Mouse (Mus musculus): Measurements from ENCODE around the gene Bmpr2. TPM values are rescaled to one million over a fixed set of nuclear protein-coding genes. Genes with fewer than 3 reads are reported as not detected.

The Bmpr2 gene
- polyA plus RNA-seq, 1 experiment from 2014 or later = 7.9 TPM

DNA sequence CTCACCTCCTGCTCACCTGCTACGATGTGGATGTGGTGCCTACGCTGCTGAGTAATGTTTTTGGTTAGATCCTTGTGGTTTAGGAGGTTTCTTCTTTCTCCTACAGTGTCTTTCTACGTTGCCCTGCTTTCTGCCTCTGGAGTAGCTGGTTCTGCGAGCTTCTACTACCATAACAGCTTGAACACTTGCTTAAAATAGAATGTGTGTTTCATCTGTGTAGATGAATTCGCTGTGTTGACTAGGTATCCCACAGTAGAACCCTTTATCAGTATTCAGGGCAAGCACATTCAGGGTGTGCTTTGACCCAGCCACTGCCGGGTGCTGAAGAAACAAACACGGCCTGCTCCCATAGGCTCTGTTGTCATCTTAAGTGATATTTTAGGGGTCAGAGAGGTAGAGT, 114.9 kb downstream of the Bmpr2 start:
- Histone ChIP-seq H3K9me3 (no peaks in the 10 kb centered on the region), H3K4me2 (no peak overlapping the region), H3K27ac (no peak overlapping the region), H3K4me1 (no peaks in the 10 kb centered on the region), H3K36me3 (no peaks in the 10 kb centered on the region), H3K27me3 (replicated peaks) (no peaks in the 10 kb centered on the region), H3K9ac (no peak overlapping the region), H3K4me3 (replicated peaks) (no peak overlapping the region)
- WGBS = 85% methylated on average over 7 of the region's 7 CpGs
- no peak for ATAC-seq (ENCODE audit: insufficient read depth, low FRiP score, low read depth)

DNA sequence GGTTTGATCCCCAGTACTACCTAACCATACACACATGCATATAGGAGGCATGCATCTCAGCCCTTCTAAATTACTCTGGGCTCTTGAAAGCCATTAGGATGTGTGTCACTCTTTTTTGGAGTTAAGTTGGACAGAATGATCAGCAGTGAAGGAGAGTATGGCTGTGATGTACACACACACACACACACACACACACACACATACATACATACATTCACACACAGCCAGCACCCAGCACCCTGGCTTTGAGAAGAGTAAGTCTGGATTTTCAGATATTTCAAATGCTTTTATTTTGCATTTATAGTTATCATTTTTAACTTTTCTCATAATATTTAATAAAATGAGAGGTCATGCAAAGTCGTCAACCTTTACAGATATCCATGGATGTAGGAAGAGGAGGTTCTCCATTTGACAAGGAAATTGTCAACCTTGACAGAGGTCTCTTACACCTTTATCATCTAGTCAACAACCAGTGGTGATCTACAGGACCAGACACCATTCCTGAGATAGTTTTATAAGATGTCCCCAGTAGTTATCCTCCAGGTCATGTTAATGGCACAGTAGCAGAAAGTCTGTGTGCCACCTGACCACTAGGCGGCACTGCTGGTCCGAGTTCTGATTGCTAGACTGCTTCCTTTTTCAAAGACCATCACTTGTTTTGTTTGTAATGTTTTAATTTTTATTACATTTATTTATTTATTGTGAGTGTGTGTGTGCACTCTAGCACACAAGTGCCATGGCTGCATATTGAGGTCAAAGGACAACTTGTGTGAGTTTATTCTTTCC, 120.3 kb downstream of the Bmpr2 start:
- no peak overlapping the region for H3K27ac ChIP-seq
- no peaks in the 10 kb centered on the region for H3K9me3 ChIP-seq
- H3K4me1 ChIP-seq = no peaks in the 10 kb centered on the region
- no peak overlapping the region for H3K4me2 ChIP-seq
- 29% methylated on average over 3 of the region's 3 CpGs for WGBS
- H3K9ac ChIP-seq = no peak overlapping the region
- H3K27me3 ChIP-seq (replicated peaks) = no peaks in the 10 kb centered on the region
- H3K4me3 ChIP-seq (replicated peaks) = no peak overlapping the region
- ATAC-seq (ENCODE audit: insufficient read depth, low FRiP score, low read depth) = no peak
- no peaks in the 10 kb centered on the region for H3K36me3 ChIP-seq

DNA sequence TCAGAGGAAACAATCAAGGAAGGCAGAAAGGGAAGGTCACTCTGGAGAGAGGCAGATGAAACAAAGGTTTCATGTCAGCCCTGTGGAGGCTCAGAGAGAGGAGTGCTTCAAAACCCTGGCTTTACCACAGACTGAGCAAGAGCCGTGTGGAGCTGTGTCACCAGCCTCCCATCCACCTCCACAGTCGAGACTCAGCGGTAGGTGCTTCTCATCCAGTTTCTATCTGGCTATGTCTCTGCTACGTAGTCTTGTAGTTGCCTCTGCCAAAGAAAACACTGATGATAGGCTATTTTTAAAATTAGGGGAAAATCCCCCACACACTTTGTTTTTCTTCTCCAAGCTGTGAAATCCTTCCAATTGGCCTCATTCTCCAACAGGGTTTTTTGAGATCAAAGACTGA, 123.7 kb downstream of the Bmpr2 start:
- Histone ChIP-seq H3K9me3 (no peaks in the 10 kb centered on the region), H3K4me3 (replicated peaks) (no peak overlapping the region), H3K27ac (no peak overlapping the region), H3K27me3 (replicated peaks) (no peaks in the 10 kb centered on the region), H3K9ac (no peak overlapping the region), H3K4me1 (no peaks in the 10 kb centered on the region), H3K36me3 (no peaks in the 10 kb centered on the region), H3K4me2 (no peak overlapping the region)
- no peak for ATAC-seq (ENCODE audit: insufficient read depth, low FRiP score, low read depth)
- WGBS = 61% methylated on average over 4 of the region's 4 CpGs

DNA sequence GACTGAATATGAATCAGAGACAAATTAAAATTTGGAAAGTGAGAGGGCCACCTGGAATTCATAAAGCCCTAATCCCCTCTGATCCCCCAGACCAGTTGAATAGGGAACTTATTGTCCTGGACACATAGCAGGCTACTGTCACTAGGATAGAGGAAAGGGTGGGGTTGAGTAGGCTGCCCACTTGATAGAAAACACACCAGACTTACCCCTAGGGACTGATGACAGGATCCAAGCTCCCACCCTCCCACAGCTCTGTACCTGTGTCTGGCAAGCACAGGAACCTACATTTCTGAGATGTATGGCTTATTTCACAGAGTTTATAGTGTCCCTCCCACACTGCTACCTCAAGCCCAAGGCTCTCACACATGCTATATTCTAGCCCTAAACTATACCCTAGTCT, 124.8 kb downstream of the Bmpr2 start:
- no peaks in the 10 kb centered on the region for H3K4me1 ChIP-seq
- H3K27ac ChIP-seq = no peak overlapping the region
- no peaks in the 10 kb centered on the region for H3K36me3 ChIP-seq
- no peak overlapping the region for H3K9ac ChIP-seq
- H3K4me3 ChIP-seq (replicated peaks) = no peak overlapping the region
- H3K4me2 ChIP-seq = no peak overlapping the region
- no peaks in the 10 kb centered on the region for H3K27me3 ChIP-seq (replicated peaks)
- no peaks in the 10 kb centered on the region for H3K9me3 ChIP-seq
- ATAC-seq (ENCODE audit: insufficient read depth, low FRiP score, low read depth) = no peak

DNA sequence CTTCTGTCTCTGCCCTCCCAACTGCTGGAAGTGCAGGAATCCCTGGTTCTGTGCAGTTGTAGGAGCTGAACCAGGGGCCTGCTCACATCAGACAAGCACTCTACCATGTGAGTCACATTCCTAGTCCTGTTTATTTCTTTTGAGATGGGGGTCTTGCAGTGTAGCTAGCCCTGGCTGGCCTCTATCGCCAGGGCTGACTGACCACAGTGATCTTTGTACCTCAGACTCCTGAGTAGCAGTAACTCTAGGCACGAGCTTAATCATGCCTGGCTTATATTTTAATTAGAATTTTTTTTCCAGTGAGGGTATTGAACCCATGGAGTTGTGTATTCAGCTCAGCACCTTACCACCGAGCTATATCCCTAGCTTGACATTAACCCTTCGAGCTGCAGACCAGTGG, 128.0 kb downstream of the Bmpr2 start:
- Histone ChIP-seq H3K36me3 (no peaks in the 10 kb centered on the region), H3K4me1 (no peaks in the 10 kb centered on the region), H3K4me2 (no peak overlapping the region), H3K27ac (no peak overlapping the region), H3K9me3 (no peaks in the 10 kb centered on the region), H3K27me3 (replicated peaks) (no peaks in the 10 kb centered on the region), H3K4me3 (replicated peaks) (no peak overlapping the region), H3K9ac (no peak overlapping the region)
- ATAC-seq (ENCODE audit: insufficient read depth, low FRiP score, low read depth) = no peak
- WGBS = 75% methylated on average over 4 of the region's 4 CpGs

DNA sequence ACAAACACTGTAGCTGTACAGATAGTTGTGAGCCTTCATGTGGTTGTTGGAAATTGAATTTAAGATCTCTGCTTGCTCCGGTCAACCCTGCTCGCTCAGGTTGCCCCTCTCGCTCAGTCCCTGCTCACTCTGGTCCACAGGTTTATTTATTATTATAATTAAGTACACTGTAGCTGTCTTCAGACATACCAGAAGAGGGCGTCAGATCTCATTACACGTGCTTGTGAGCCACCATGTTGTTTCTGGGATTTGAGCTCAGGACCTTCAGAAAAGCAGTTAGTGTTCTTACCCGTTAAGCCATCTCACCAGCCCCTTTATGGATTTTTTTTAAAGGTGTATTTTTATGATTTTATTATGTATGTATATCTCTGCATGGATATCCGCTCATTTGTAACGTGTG, 129.6 kb downstream of the Bmpr2 start:
- Histone ChIP-seq H3K4me3 (replicated peaks) (no peak overlapping the region), H3K36me3 (no peaks in the 10 kb centered on the region), H3K9me3 (no peaks in the 10 kb centered on the region), H3K4me1 (no peaks in the 10 kb centered on the region), H3K9ac (no peak overlapping the region), H3K27ac (no peak overlapping the region), H3K4me2 (no peak overlapping the region), H3K27me3 (replicated peaks) (no peaks in the 10 kb centered on the region)
- ATAC-seq (ENCODE audit: insufficient read depth, low FRiP score, low read depth) = no peak
- WGBS = 84% methylated on average over 8 of the region's 8 CpGs

DNA sequence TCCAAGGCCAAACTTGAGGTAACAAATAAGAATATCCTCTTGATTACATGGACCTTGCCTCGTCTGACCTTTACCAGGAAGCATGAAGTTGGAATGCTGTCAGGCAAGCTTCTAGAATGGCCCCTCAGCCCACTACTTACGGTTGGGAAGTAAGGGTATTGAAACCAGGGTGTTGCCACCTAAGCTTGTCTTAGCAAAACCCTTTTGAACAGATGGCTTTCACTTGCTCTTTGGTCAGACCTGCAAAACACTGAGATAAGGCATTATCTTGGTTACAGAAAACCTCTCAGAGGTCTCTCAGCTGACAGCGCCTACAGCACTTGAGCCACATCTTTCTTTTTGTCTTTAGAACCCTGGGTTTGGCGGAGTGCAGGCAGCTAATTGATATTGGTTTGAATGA, 130.8 kb downstream of the Bmpr2 start:
- no peak overlapping the region for H3K9ac ChIP-seq
- ATAC-seq (ENCODE audit: insufficient read depth, low FRiP score, low read depth) = peak; percentile 71; the same call in 1 of the 2 replicates
- WGBS = 56% methylated on average over 4 of the region's 4 CpGs

DNA sequence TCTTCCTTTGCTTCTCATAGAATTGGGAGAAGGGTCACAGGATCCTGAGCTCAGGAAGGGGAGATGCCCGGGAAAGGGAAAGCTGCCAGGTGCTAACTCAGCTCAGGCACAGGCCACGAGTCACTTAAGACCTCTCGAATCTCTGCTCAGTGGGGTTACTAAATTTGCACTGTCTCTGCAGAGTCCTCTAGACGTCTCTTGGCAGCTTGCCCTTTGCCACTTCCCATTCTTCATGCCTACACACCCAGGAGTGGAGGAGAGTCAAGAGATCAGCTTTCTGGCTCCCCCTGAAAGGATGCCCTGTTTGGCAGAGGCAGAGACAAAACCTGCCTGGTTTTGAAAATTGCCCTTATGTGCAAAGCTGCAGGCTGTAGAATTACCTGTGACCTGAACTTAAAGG, 132.3 kb downstream of the Bmpr2 start:
- WGBS = 45% methylated on average over 4 of the region's 4 CpGs
- ATAC-seq (ENCODE audit: insufficient read depth, low FRiP score, low read depth) = no peak
- Histone ChIP-seq H3K4me2 (no peak overlapping the region), H3K36me3 (no peaks in the 10 kb centered on the region), H3K4me1 (no peaks in the 10 kb centered on the region), H3K4me3 (replicated peaks) (no peak overlapping the region), H3K9me3 (no peaks in the 10 kb centered on the region), H3K27ac (no peak overlapping the region), H3K9ac (no peak overlapping the region), H3K27me3 (replicated peaks) (no peaks in the 10 kb centered on the region)

More for the DNA sequence above, 130.8 kb downstream of the Bmpr2 start:
- H3K4me3 ChIP-seq (replicated peaks) = no peak overlapping the region
- no peak overlapping the region for H3K27ac ChIP-seq
- H3K4me1 ChIP-seq = no peaks in the 10 kb centered on the region
- H3K4me2 ChIP-seq = no peak overlapping the region
- no peaks in the 10 kb centered on the region for H3K9me3 ChIP-seq
- no peaks in the 10 kb centered on the region for H3K27me3 ChIP-seq (replicated peaks)
- H3K36me3 ChIP-seq = no peaks in the 10 kb centered on the region

DNA sequence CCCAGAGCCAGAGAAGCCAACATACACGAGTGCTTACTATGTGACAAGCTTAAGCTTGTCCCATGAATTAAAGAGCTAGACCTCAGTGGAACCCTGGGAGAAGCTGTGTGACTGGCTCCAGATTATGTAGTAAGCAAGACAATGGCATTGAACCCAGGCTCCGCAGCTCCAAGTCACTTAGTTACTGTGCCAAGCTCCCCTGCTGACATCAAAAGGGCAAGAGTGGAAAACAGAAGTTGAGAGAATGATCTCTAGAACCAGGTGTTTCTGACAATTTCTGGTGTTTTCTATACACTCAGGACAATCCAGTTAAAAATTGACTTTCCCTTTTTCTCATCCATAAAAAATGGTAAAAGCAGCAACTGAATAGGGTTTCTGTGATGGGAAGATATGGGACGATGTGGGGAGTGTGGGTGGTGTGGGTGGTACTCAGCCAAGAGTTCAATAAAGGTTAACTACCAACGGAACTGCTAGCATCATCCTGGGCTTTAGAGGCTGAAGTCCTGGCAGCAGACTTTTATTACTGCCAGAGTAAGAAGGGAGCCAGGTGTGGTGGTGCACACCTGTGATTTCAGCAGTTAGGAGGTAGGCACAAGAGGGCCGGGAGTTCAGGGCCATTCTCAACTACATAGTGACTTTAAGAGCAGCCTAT, 134.1 kb downstream of the Bmpr2 start:
- H3K27ac ChIP-seq = no peak overlapping the region
- no peaks in the 10 kb centered on the region for H3K4me1 ChIP-seq
- no peak overlapping the region for H3K9ac ChIP-seq
- no peak overlapping the region for H3K4me2 ChIP-seq
- no peaks in the 10 kb centered on the region for H3K36me3 ChIP-seq
- no peak for ATAC-seq (ENCODE audit: insufficient read depth, low FRiP score, low read depth)
- no peaks in the 10 kb centered on the region for H3K27me3 ChIP-seq (replicated peaks)
- H3K9me3 ChIP-seq = no peaks in the 10 kb centered on the region
- H3K4me3 ChIP-seq (replicated peaks) = no peak overlapping the region
- 57% methylated on average over 5 of the region's 5 CpGs for WGBS

DNA sequence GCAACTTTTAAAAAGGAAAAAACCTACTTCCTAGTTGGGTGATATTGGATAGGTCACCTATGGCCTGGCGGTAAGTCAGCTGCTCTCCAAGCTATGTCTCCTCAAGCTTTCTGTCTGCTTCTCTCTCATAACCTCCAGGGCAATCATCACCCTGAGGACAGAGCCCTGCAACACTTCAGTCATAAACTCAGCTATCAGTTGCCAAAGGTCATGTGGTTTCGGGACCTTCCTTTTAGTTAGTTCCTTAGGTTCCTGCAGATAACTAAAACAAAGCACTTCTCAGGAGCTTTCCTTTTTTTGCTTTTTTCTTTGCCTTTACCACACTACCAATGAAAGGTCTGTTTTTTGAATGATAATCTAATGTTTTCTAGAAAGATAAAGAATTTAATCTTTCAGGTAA, 136.5 kb downstream of the Bmpr2 start:
- WGBS = 70% methylated on average over 2 of the region's 2 CpGs
- 0 out of 2 replicates have a peak, but pooled peaks cover 2% of the 10 kb centered on the region for H3K4me1 ChIP-seq
- H3K36me3 ChIP-seq = no peaks in the 10 kb centered on the region
- H3K27ac ChIP-seq = no peak overlapping the region
- H3K27me3 ChIP-seq (replicated peaks) = no peaks in the 10 kb centered on the region
- no peak overlapping the region for H3K4me3 ChIP-seq (replicated peaks)
- no peak overlapping the region for H3K4me2 ChIP-seq
- no peak overlapping the region for H3K9ac ChIP-seq
- no peaks in the 10 kb centered on the region for H3K9me3 ChIP-seq
- no peak for ATAC-seq (ENCODE audit: insufficient read depth, low FRiP score, low read depth)

DNA sequence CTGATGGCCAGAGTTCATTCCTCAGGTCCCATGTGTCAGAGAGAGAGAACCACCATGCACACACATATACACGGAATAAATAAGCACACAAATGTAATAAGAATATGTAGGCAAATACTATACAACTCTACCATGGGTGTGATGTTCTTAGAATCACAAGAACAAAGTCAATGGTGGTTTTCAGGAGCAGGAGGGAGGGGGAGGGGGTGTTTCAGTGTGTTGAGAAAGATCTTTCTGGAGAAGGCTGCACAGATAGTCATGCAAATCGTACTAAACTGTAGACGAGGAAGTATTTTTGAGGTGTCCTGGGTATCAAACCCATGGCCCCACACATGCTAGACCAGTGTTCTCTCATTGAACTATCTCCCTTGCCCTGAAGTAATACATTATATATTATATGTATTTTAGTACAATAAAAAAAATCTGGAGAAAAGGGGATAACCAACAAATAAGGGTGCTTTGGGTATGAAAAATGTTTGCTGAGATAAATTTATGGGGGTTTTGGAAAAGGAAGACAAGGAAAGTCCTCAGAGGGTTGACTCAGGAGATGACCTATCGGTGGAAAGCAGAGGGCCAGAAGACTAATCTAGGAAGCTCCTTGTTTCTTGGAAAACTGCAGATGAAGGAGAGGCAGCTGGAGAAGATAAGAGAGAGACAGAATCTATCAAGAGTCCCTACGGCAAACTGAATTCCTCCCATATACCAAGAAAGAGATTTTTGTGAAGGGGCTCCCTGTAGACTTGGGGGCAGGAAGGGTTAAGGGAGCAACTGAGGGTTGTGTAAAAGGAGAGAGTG, 138.1 kb downstream of the Bmpr2 start:
- H3K27ac ChIP-seq = no peak overlapping the region
- no peaks in the 10 kb centered on the region for H3K9me3 ChIP-seq
- H3K9ac ChIP-seq = no peak overlapping the region
- no peak overlapping the region for H3K4me2 ChIP-seq
- ATAC-seq (ENCODE audit: insufficient read depth, low FRiP score, low read depth) = no peak
- WGBS = 83% methylated on average over 5 of the region's 5 CpGs
- no peaks in the 10 kb centered on the region for H3K36me3 ChIP-seq
- no peak overlapping the region for H3K4me3 ChIP-seq (replicated peaks)
- 0 out of 2 replicates have a peak, but pooled peaks cover 2% of the 10 kb centered on the region for H3K4me1 ChIP-seq
- H3K27me3 ChIP-seq (replicated peaks) = no peaks in the 10 kb centered on the region

DNA sequence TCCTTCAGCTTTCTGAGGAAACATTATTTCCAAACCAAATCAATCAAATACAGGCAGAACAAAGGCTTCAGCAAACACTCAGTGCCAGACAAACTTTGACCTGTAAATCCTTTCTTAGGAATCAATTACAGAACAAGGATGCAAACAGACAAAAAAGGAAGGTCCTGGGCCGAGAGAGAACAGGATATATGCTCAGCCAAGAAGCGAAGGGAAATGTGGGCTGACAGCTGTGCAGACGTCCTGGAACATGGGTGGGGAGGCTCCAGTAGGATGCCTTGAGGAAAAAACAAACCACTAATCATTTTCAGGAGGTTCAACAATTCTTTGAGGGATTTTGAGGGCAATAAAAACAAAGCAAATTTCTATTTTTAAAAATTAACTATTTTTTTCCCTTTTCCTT, 139.4 kb downstream of the Bmpr2 start:
- Histone ChIP-seq H3K9me3 (no peaks in the 10 kb centered on the region), H3K9ac (no peak overlapping the region), H3K27ac (no peak overlapping the region), H3K36me3 (no peaks in the 10 kb centered on the region), H3K27me3 (replicated peaks) (no peaks in the 10 kb centered on the region), H3K4me1 (0 out of 2 replicates have a peak, but pooled peaks cover 2% of the 10 kb centered on the region), H3K4me3 (replicated peaks) (no peak overlapping the region), H3K4me2 (no peak overlapping the region)
- ATAC-seq (ENCODE audit: insufficient read depth, low FRiP score, low read depth) = no peak
- WGBS = 11% methylated on average over 3 of the region's 3 CpGs
